Mouse (Mus musculus) spleen, postnatal 4 days (tissue): Measurements from ENCODE around the gene Tango2.

Experiments used
- DNase-seq, 2 experiments: peaks; one replicate each; pipeline ENCODE4 v3.0.0; 2022; ENCODE audit warnings: low spot score in 2 of 2

Tango2 gene

DNA sequence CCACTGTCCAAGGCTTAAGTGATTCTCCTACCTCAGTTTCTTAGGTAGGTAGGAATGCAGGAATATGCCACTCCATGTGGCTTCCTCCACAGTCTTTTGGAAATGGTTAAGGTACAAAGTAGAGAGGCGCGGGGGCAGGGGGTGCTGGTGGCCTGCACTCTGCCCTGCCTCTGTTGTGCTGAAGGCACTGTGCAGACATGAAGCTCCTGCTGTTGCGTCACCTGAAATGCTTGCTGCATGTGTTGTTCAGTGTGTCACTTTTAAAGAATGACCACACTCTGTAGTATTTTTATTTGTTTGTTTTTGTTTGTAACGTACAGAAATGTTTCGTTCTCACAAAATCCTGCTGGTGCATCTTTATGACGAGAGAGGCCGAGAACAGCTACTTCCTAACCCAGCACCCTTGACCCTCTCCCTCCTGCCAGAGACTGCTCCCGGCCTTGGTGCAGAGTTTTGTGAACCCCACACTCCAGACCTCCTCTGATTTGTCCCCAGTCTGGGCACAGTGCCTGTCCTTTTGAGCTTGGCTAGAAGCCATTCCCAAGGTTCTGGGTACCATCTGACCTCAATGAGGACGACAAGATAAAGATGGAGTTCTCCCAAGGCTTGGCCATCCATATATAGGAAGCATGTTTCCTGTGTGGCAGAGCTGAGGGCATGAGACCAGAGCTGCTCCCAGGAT is 35.3 kb upstream of the Tango2 start:
- DNase-seq = no peak

DNA sequence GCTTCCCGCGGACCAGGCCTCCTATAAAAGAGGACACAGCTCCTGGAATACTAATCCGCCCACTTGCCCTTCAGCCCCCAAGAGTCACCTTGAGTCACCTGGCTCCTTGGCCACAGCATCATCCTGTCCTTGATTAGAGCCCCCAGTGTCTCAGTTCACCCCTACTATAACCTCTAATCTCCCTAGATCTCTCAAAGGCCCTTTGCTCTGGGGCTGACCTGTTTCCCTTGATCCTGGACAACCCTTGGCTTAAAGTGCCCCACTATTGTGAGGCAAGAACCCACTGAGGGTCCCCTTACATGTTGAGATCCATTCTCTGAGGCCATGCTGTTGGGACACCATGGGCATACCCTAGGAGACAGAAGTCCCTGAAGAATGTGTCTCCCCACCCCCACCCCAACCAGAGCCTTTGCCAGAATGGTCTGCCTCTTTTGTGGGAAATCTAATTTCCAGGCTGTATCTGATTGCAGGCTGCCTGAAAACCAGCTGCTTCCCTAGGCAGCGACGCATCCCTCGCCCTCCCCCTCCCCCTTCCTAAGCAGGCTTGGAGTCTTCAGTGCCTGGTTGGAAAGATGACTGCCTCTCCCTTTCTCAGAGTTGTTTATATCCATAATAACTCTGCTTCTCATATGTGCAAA is 33.8 kb upstream of the Tango2 start:
- no peak for DNase-seq

DNA sequence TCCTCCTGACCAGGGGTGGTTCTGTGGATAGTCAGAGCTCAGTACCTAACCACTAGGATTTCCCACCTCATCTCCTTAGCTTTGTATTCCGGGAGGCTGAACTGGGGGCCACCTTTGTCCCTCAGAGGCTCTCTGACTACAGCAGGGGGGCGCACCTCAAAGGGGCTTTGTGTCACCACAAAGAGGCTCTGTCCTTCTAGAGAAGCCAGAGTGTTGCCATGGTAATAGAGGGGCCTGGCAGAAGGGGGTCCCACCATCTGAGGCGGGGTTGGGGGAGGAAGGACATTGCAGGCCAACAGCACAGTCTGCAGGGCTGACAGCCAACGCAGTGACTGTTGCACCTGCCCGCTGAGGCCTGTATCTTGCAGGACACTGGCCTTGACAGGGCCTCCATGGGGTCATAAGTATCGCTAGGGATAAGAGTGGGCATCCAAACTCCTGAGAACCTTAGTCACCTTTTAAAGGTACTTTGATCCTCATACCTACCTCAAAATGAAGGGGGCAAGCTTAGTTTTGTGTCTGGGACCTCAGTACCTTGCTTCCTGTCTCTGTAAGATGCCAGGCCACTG is 32.7 kb upstream of the Tango2 start:
- DNase-seq = no peak

DNA sequence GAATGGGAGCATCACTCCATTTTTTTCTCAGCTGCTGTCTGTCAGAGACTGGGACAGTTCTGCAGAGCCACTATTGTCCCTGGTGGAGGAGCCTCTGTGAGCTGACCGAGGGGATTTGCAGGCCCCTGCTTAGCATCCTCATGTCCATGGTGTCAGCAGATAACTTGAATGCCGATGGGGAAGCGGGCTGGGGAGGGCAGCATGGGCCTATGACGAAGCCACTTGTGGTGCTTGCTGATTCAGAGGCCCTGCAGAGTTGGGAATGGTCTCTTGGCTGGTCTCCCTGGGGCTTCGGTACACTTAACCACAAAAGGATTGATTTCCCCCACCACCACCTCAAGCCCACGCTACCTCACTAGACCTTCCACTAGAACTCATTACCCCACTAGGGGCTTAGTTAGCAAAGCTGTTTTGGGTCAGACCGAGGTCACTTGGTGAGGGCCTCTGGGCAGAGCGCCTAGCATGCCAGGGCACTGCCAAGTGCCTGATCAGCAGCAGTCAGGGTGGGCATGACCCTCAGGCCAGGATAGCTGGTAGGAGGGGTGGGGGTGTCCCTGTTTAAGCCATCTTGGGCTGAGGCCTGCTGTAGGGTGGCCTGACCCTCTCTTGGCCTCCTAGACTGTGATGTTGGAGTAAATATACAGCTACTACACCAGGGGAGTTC is 31.6 kb upstream of the Tango2 start:
- DNase-seq = no peak

DNA sequence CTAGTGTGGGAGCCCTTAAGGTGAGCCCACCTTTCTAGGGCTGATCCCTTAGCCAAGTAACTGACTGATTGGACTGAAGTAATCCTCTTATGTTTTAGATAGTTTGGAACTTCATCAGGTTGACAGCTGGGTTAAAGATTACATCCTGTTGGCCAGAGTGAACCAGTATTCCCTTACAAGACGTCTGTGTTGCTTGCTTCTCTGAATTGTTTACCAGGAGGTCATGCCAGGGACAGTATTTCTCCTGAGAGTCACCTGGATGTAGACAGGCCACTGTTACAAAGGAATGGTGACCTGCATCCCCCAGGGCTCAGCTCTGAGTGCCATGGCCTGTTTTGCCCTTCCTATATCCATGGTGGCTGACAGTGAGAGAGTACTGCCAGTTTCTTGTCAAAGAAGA is 30.6 kb upstream of the Tango2 start:
- DNase-seq = no peak

DNA sequence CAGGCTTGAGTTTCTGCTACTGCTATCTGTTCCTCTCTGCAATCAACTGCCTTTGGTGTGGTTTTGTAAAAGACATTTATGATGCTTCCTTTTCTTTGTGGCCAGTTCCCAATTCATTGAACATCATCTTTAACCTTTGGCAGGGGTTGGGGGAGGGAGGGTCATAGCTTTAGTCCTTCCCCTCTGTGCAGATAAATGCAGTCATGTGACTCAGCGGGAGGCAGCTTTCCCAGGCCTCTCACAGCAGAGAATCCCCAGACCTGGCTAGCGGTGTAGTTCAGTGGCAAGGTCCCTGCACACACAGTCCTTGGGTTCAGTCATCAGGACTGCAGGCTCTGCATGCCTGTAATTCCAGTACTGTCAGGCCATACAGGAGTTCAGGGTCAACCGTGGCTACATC is 29.3 kb upstream of the Tango2 start:
- DNase-seq = no peak

DNA sequence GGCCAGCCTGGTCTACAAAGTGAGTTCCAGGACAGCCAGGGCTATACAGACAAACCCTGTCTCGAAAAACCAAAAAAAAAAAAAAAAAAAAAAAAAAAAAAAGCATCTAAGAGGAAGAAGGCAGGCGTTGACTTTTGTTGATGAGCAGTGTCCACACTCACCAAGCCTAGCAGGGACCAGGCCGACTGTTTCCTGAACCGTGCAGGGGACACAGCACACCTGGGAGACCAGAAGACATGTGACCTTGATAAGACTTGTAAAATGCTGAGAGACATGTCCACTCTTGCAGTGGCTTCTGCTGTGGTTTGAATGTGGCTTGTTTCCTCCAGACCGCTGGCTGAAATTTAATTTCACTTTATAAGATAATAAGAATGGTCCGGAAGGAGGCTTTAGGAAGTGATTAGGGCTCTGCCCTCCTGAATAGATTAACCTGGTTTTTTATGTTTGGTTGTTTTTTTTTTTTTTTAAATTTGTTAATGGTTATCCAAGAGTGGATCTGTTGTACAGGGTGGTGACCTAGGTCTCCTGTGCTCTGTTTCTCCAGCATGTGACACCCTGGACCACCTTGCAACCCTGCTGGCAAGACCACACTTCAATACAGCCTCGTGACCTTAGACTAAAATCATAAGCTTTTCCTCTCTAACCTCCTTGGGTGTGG is 28.5 kb upstream of the Tango2 start:
- DNase-seq = no peak

DNA sequence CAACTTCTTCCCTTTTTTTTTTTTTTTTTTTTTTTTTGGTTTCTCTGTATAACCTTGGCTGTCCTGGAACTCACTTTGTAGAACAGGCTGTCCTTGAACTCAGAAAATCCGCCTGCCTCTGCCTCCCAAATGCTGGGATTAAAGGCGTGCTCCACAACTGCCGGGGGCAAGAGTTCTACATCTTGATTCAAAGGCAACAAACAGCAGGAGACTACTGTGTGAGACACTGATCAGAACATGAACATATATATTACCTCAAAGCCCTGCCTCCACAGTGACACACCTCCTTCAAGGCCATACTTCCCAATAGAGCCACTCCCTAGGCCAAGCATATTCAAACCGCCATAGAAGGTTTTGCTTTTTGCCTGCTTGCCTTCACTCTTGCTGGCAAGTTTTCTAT is 25.7 kb upstream of the Tango2 start:
- DNase-seq = no peak

DNA sequence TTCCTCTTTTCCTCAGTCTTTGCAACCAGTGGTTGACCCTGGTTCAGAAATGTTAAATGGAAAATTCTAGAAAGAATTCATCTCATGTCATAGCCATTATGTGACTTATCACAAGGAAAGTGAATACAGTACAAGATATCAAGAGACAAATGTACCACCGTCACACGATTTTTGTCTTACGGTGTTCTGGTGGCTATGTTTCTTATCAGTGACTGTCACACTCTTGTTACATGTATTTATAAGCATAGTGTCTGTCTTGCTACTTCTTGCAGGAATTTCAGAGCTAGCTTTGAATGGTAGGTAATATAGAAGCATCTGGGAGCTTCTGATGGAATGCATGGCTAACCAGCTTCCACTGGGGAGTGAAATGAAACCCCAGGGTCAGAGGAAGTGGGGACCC is 22.3 kb upstream of the Tango2 start:
- no peak for DNase-seq

DNA sequence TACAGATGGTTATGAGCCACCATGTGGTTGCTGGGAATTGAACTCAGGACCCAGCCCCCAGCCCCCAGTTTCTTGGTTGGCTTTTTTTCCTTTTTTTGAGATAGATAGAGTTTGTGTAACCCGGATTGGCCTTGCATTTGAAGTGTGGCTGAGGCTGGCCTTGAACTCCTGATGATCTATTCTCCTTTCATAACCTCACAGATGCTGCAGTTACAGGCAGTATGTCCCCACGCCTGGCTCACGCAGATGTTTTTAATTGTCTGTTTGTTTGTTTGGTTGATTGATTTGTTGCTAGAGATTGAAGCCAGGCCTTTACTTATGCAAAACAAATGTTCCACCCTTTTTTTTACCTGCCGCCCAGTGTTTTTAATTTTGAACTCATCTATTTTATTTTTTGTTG is 18.9 kb upstream of the Tango2 start:
- DNase-seq = no peak

DNA sequence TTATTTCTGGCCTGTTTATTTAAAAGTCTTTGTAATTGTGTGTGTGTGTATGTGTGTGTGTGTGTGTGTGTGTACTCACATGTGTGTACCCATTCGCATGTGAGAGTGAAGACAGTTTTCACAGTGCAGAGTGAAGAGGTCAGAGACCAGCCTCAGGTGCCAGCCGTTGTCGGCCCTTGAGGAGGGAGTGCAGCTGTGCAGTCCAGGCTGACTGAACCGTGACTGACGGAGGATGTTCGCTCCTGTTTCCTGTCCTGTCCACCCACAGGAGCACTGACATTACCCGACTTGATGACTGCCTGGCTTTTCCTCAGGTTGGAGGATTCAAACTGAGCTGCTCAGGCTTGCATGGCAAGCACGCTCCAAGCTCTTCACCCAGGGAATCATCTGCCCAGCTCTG is 15.0 kb upstream of the Tango2 start:
- no peak for DNase-seq

DNA sequence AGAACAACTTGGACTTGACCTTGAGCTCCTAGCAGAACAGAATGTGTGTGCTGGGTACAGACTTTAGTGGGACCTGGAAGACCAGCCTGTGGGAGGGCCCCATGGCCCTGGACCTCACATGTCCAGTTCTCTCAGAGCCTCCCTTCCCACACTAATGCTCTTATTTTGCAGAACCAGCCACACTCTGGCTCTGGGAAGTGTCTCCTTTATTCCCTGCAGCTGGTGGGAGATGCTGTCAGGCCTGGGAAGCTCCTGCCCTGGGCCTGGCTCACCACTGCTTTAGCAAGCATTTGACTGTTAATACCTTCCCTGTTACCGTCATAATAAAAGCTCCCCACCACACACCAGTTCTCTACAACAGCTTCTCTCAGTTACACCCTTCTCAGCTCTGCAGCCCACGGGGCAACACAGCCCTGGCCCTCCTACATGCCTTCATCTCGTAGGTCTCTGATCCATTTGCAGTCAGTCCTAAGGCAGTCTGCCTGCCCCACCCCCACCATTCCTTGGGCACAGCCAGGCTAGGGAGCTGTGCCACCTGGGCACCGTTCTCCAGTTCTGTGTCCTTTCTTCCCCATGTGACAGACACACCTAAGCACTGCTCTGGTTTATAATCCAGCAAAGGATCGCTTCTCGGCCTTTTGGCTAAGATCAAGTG is 12.4 kb upstream of the Tango2 start:
- DNase-seq = no peak

DNA sequence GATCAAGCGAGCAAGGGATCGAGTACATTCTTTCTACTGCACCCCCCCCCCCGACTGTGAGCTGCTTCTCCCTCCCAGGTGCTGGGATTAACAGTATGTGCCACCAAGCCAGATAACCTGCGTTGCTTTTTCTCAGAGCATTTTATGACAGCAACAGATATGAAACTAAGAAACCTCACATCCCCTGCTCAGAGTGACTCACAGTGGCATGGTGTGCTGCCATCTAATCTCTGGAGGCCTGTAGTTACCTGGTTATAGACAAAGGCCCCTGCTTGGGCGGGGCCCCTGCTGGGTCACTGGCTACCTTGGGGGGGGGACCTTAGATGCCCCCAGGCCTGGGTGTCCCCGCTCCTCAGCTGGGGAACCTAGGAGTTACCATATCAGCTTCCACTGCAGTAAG is 10.1 kb upstream of the Tango2 start:
- DNase-seq = no peak

DNA sequence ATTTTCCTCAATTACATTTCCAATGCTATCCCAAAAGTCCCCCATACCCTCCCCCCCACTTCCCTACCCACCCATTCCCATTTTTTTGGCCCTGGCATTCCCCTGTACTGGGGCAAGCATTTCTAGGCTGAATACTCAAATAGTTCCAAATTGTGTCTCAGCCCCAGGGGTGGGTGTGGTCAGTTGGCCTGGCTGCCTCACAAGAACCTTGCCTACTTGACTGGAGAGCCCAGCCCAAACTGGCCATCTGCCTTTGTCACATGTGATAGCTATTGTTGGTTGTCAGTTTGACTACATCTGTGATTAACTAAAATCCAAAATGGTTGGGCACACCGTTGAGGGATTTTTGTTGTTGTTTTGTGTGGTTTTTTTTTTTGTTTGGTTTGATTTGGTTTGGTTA is 9.1 kb upstream of the Tango2 start:
- no peak for DNase-seq

DNA sequence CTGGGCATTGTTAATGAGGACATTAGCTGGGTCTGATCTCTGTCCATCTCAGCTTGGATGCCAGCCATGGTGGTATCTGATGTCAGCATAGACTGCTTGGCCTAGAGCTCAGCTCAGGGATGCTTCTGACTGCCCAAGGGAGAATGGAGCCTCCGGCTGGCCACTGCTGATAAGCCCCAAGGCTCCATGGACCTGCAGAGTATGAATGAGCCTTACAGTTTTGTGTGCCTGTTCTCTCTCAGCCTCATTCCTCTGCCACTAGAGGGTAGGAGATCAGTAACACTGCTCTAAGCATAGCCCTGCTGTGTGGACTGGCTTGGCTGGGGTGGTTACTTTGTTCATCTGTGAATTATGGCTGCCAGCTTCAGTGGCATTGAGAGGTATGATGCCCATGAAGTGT is 5.2 kb upstream of the Tango2 start:
- DNase-seq = peak; percentile 72 to 77

DNA sequence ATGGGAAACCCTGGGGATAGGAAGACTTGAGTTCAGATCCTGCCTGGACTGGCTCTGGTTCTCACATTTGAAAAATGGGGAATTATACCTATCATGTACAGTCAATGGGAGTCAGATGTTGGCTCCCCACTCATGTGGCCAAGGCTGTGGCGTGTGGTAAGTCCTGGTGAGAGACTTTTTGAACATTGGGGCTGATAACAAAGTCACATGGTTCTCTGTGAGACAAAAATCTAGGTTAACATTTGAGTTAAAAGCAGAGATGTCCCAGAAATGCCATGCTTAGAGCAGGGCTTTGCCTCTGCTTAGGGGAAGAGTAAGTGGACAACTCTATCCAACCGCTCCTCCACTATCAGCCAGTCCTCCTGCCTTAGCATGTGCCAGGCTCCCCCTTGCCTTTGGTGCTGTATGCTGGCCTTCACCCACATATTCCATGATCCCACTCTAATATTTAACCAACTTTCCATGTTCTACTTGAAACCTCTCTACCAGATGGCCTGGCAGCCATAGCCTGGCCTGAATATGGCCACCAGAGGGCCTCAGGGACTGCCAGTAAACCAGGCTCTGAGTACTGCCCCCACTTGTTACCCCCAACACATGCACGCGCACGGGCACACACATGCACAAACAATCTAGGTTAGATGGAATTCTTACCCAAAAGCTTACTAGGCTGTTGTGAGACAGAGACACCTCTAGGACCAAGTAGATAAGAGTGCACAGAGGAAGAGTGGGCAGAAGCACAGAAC is 3.6 kb upstream of the Tango2 start:
- DNase-seq = peak in 1 of 2 experiments; percentile 47

DNA sequence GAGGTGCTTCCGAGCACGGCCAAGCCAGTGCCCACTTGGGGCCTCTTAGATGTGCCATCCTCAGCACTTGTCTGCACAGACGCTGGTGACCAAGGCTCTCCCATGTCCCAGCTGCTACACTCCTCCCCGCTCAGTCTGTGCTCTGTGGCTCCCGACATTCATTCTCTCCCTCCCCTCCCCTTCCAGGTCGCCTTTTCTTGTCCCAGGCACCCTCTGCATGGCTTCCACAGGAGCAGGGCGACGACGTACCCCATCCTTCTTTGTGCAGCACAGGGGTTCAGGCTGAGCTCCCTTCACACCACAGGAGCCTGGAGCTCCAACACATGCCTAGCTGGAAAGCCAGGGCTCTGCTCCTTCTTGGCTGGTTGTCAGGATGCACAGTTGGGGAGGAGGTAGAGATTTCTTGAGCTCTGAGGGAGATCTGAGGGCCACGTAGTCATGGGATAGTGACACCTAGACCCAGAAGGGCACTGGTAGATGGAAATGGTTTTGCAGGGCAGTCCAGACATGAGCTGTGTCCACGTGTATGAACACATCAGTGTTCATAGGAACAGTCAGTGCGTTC is 1.9 kb upstream of the Tango2 start:
- DNase-seq = no peak

DNA sequence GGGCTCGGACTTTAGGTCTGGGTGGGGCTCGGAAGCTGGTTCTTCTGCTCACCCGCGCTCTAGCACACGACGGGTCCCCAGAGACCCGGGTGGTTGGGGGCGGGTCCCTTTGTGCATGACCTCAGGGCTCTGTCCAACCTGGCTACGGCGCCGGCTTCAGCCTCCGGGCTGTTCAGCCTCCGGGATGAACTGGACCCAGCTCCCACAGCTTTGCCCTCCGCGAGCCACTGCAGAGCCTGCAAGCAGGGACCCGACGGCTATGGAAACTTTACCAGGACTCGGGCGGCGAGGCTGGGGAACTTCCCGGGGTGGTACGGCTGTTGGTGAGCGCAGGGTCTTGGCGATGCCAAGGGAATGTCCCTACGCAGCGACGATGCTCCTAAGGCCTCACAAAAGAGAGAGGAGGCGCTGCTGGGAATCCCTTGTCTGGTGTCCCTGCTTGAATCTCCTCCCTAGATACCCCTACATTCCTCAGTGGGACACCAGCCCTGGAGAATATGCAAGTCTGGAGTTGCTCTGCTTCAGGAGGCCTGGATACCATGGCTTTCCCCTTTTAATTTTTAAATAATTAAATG is 785 bp upstream of the Tango2 start:
- DNase-seq = no peak

DNA sequence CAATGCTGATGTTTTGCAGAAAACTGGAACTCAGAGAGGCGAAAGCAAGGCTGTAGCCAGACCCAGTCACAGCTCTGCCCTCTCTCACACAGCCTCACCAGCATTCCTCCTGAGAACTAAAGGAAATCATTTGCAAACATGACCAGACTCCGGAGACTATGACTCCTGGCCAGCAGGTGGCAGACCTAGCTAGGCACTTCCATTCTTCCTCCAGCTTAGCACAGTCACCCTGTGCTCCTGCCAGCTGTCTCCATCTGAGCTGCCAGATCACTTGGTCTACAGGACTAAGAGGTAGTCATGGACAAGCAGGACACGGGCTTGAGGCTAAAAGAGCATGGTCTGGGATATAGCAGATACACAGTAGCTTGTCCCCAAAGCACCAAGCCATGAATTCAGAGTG is 2.7 kb downstream of the Tango2 start:
- DNase-seq = peak; percentile 84 to 90

DNA sequence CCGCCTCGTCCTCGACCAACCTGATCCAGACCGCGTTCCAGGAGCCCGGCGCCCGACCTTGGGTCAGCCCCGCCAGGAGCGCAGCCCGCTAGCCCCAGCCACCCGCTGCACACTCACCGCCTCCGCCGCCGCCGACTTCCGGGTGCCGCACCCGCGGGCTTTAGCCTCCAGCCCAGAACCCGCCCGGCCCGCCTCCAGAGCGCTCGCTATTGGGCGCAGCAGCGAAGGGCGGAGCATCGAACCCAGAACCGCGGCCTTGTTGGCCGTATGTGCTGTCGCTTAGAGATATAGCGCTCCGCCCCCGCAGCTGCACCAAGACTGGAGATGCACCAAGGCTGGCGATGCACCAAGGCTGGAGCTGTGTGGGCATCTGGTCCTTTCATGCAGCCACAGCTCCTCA is 4.1 kb downstream of the Tango2 start:
- DNase-seq = peak; percentile 98 to 99
